Mouse (Mus musculus) frontal cortex, adult (tissue): ENCODE data around the gene Gm13083.
"Not testable (repeated sequence)": the region's sequence is repeated elsewhere in the genome, so short reads cannot be mapped to it uniquely, and the experiment has no call there.

ENCODE experiments used
- ATAC-seq: cut with Nextera tagmentation; 2 replicates; pipeline ENCODE4 v1.9.2; 2017; ENCODE audit warnings: mild to moderate bottlenecking, moderate library complexity, mixed read lengths; ENCODE audit not compliant: low TSS enrichment

The Gm13083 gene

GRCm38 (mm10) chr4:143614703-143615102, at the start of gene Gm13083:
Gene Gm13083 (plus strand): TSS chr4:143615003.
- not testable (repeated sequence) for ATAC-seq

- ATAC-seq = not testable (repeated sequence)
Observed at GRCm38 (mm10) chr4:143611927-143612326, 2.9 kb upstream of the Gm13083 start.

- not testable (repeated sequence) for ATAC-seq
Observed at GRCm38 (mm10) chr4:143618101-143618500, 3.3 kb downstream of the Gm13083 start.

- not testable (repeated sequence) for ATAC-seq
Observed at GRCm38 (mm10) chr4:143657146-143657545, 42.3 kb downstream of the Gm13083 start, which contains the start of gene Gm13088. Gene Gm13088 (minus strand): TSS chr4:143657246.
